Mouse (Mus musculus) lung, embryonic 14.5 days (tissue): ENCODE measurements around the gene Erc2. TPM values are rescaled to one million over a fixed set of nuclear protein-coding genes. Genes with fewer than 3 reads are reported as not detected.
A peak's percentile ranks its signal among the peaks of the same experiment; 100 is the strongest.

Experiments
- ATAC-seq: fragments of 200-750 bp; cut with Nextera tagmentation; 2 replicates; pipeline ENCODE4 v1.8.0; 2017; ENCODE audit warnings: mild to moderate bottlenecking, moderate TSS enrichment, moderate library complexity; ENCODE audit not compliant: insufficient read depth
- DNase-seq: peaks from one replicate; pipeline ENCODE4 v3.0.0-alpha.2; 2015
- H3K27ac ChIP-seq: fragments of 300-500 bp; sonication (generic); 2 replicates; pipeline ENCODE4 v1.5.1; 2014; ENCODE audit warnings: low read depth, mild to moderate bottlenecking, moderate library complexity
- H3K27me3 ChIP-seq: fragments of 300-500 bp; sonication (generic); 2 replicates; pipeline ENCODE4 v1.6.1; 2014; ENCODE audit warnings: low read length, control low read depth; ENCODE audit not compliant: insufficient read depth
- H3K36me3 ChIP-seq: fragments of 300-500 bp; sonication (generic); 2 replicates; pipeline ENCODE4 v1.6.1; 2014; ENCODE audit warnings: control low read depth; ENCODE audit not compliant: insufficient read depth
- H3K4me1 ChIP-seq: fragments of 300-500 bp; sonication (generic); 2 replicates; pipeline ENCODE4 v1.6.1; 2014; ENCODE audit warnings: antibody characterized with exemption, control low read depth; ENCODE audit not compliant: insufficient read depth
- H3K4me2 ChIP-seq: fragments of 300-500 bp; sonication (generic); 2 replicates; pipeline ENCODE4 v1.6.1; 2014; ENCODE audit warnings: mild to moderate bottlenecking
- H3K4me3 ChIP-seq: fragments of 300-500 bp; sonication (generic); 2 replicates; pipeline ENCODE4 v1.5.1; 2014; ENCODE audit warnings: low read depth, low read length
- H3K9ac ChIP-seq: fragments of 300-500 bp; sonication (generic); 2 replicates; pipeline ENCODE4 v1.6.1; 2014
- H3K9me3 ChIP-seq: fragments of 300-500 bp; sonication (generic); 2 replicates; pipeline ENCODE4 v1.6.1; 2016; ENCODE audit warnings: low read depth, low read length, control low read depth
- CTCF ChIP-seq: IDR thresholded peaks from 2 replicates; pipeline ENCODE4 v1.5.1; 2016; ENCODE audit warnings: antibody characterized with exemption, low read depth
- WGBS: fragments of 180-500 bp; shearing (Covaris S2); extraction: QIAGEN DNeasy Blood & Tissue Kit; methylation state at CpG from one replicate; pipeline ENCODE4 v1.1.7; 2014; 5-methylcytosine and 5-hydroxymethylcytosine counted together
- polyA plus RNA-seq: library from polyadenylated mRNA; unstranded; fragments of >200 nt; fragmentation: Nextera tagmentation; extraction: Ambion mirVana; gene quantifications from 2 replicates; pipeline ENCODE4 v1.2.1, GENCODE M21; 2014

Erc2 gene
- polyA plus RNA-seq, 1 experiment from 2014 or later, result 2.1 TPM

DNA sequence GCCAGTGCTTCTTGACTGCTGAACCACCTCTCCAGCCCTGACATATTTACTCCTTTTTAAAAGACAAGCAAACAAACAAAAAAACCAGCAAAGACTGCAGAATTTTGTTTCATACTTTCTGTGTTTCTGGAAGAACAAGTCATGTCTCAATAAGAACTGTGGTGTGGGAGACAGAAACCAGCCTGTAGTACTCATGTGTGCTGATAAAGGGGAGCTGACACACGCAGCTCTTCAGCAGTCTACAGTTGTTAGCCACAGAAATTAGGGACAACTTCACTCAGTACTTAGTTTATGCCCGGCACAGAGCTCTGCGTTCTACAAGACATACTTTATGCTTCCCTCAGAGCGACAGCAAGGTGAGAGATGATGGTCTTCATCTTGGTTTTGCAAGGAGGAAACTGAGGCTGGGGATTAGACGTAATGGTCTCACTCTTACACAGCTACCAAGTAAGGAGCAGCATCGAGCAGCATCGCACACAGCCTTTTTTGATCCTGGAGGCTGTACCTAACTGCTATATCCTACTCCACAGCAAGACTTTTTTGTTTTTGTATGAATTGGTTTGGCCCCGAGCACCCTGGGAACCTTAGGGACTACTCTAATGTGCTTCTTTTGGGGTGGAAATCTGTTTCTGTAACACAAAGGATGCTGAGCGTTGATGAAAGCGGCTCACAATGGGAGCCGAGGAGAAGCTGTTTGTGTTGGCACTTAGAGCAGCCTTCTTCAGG lies 435.1 kb downstream of the Erc2 start:
- 33% methylated on average over 11 of the region's 11 CpGs for WGBS

DNA sequence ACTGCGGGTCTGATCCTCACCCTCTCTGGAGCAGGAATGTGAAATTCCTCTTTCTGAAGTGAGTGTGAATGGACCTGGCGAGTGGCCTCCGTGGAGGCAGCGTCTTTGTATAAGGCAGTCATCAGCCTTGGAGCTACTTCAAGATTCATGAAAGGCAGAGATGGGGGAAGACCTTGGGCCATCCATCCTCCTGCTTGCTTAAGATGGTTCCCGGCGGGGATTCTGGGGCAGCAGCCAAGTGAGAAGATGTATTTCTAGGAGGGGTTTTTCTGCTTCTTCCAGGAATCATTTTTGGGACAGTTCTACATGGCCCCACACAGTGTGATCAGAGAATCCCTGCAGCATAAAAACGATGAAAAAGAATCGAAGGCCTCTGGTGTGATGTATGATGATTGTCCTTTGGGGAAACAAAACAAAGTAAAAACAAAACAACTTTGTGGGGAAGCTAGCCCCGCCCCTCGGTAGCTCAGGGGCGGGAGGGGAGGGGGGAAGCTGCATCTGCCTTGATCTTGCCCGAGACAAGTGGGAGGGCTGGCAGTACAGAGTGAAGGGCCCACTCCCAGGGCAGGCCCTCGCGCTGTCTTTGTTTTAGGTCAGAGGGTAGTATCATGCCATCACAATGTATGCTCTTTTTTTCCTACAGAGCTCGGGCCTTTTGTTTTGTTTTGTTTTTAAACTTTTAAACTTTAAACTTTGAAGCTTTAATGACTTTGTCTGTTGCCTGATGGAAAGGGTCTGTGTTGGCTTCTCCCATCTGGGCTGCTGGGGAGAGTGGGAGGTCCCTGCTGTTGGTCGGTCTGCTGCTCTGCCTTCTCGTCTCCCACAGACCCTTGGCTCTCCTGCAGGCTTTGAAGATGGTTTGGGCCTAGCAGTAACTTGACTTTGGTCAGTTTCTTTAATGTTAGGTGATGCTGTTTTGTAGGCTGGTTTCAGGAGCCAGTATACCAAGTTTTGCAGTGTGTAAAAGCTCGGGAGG lies 435.9 kb downstream of the Erc2 start:
- Histone ChIP-seq H3K9ac (no peak overlapping the region), H3K4me3 (no peak overlapping the region), H3K4me2 (peak overlapping the region; percentile 42), H3K36me3 (no peaks in the 10 kb centered on the region), H3K9me3 (no peaks in the 10 kb centered on the region), H3K27ac (peak overlapping the region; percentile 88), H3K4me1 (peaks cover 18% of the 10 kb centered on the region), H3K27me3 (no peaks in the 10 kb centered on the region)
- DNase-seq, result peak; percentile 88
- peak; percentile 93 for ATAC-seq
- WGBS, result 13% methylated on average over 18 of the region's 18 CpGs
- no peak for TF ChIP-seq CTCF

More for the DNA sequence above, 435.1 kb downstream of the Erc2 start:
- ATAC-seq, result peak; percentile 52
- Histone ChIP-seq H3K4me3 (no peak overlapping the region), H3K4me2 (peak overlapping the region; percentile 42), H3K9me3 (no peaks in the 10 kb centered on the region), H3K27me3 (no peaks in the 10 kb centered on the region), H3K27ac (peak overlapping the region; percentile 88), H3K4me1 (peaks cover 18% of the 10 kb centered on the region), H3K36me3 (no peaks in the 10 kb centered on the region), H3K9ac (no peak overlapping the region)
- peak; percentile 91 for DNase-seq
- no peak for TF ChIP-seq CTCF

GRCm38 (mm10) chr14:28060891-28061290 lies 438.7 kb downstream of the Erc2 start:
- no peak for TF ChIP-seq CTCF
- no peaks in the 10 kb centered on the region for H3K9me3 ChIP-seq
- 84% methylated on average over 4 of the region's 4 CpGs for WGBS
- no peak overlapping the region for H3K4me2 ChIP-seq
- no peak for DNase-seq
- no peaks in the 10 kb centered on the region for H3K27me3 ChIP-seq
- H3K4me1 ChIP-seq, result peaks cover 16% of the 10 kb centered on the region
- no peaks in the 10 kb centered on the region for H3K36me3 ChIP-seq
- ATAC-seq, result no peak
- no peak overlapping the region for H3K9ac ChIP-seq
- no peak overlapping the region for H3K4me3 ChIP-seq
- H3K27ac ChIP-seq, result no peak overlapping the region

GRCm38 (mm10) chr14:28061649-28062375 lies 439.6 kb downstream of the Erc2 start:
- Histone ChIP-seq H3K27me3 (no peaks in the 10 kb centered on the region), H3K36me3 (no peaks in the 10 kb centered on the region), H3K4me1 (peaks cover 10% of the 10 kb centered on the region), H3K27ac (no peak overlapping the region), H3K4me3 (no peak overlapping the region), H3K9me3 (no peaks in the 10 kb centered on the region), H3K9ac (no peak overlapping the region), H3K4me2 (no peak overlapping the region)
- WGBS, result 73% methylated on average over 3 of the region's 3 CpGs
- TF ChIP-seq CTCF, result no peak
- ATAC-seq (no peak), DNase-seq (no peak)

- ATAC-seq (no peak), DNase-seq (no peak)
- no peak for TF ChIP-seq CTCF
- no peak overlapping the region for H3K9ac ChIP-seq
- no peaks in the 10 kb centered on the region for H3K4me1 ChIP-seq
- no peak overlapping the region for H3K4me3 ChIP-seq
- H3K36me3 ChIP-seq, result no peaks in the 10 kb centered on the region
- no peak overlapping the region for H3K27ac ChIP-seq
- H3K4me2 ChIP-seq, result no peak overlapping the region
- no peaks in the 10 kb centered on the region for H3K9me3 ChIP-seq
- H3K27me3 ChIP-seq, result no peaks in the 10 kb centered on the region
- WGBS, result 72% methylated on average over 12 of the region's 12 CpGs
Measured at GRCm38 (mm10) chr14:28068021-28068420, 445.8 kb downstream of the Erc2 start.

DNA sequence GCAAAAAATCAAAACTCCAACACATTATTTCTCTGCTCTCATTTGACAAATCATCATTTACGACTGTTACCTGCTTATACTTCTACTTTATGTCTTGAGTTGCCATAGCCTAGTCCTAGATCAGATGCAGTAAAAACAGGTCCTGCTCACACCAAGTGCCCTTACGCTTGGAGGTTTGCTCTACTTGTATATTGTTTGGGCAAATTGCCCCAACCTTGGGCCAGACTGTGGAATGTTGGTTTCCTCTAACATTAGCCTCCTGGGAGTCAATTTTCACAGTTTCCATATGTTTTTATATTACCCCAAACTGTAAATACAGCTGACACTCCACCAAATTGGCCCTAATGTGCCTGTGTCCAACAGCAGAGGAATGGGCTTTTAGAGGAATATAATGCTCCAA lies 447.6 kb downstream of the Erc2 start:
- DNase-seq (no peak), ATAC-seq (no peak)
- H3K27ac ChIP-seq, result no peak overlapping the region
- H3K36me3 ChIP-seq, result no peaks in the 10 kb centered on the region
- no peaks in the 10 kb centered on the region for H3K4me1 ChIP-seq
- no peak overlapping the region for H3K9ac ChIP-seq
- H3K4me3 ChIP-seq, result no peak overlapping the region
- H3K4me2 ChIP-seq, result no peak overlapping the region
- WGBS, result 83% methylated on average over 2 of the region's 2 CpGs
- no peaks in the 10 kb centered on the region for H3K27me3 ChIP-seq
- no peaks in the 10 kb centered on the region for H3K9me3 ChIP-seq
- no peak for TF ChIP-seq CTCF

- Histone ChIP-seq H3K4me3 (no peak overlapping the region), H3K27ac (no peak overlapping the region), H3K36me3 (no peaks in the 10 kb centered on the region), H3K9ac (no peak overlapping the region), H3K27me3 (no peaks in the 10 kb centered on the region), H3K4me1 (no peaks in the 10 kb centered on the region), H3K9me3 (no peaks in the 10 kb centered on the region), H3K4me2 (no peak overlapping the region)
- ATAC-seq (peak; percentile 56; the same call in 1 of the 2 replicates), DNase-seq (peak; percentile 72)
- 52% methylated on average over 3 of the region's 3 CpGs for WGBS
- TF ChIP-seq CTCF, result no peak
Measured at GRCm38 (mm10) chr14:28072561-28072960, 450.3 kb downstream of the Erc2 start.
